In the genomic region with DNA sequence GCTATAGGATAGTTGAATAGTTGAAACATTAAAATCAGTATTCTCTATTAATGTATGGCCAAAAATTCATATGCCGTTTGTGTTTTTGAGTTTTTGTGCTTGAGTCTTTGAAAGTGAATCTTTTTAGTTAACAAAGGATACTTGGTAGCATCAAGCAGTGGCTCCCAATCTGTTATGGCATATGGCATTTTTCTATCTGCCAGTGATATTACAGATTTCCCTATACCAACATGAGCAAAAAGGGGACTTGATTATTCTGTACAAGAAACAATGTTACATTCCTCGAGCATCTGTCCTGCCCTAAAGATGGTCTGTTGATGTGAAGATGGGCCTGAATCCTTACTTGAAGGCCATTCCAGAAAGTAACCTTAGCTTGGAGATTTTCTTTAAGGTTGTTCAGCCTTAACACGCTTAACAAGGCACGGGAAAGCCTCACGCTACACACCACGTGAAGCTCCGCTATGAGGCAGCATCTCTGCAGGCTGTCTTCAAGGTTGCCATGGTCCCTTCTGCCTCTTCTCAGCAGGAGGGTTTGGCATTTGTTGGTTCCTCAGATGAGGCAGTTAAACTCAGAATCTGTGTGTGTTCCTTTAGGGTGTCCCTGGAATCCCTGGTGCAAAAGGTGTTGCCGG, we compare ENCODE assay signal across 18 mouse cellular contexts. TPM values are rescaled to one million over a fixed set of nuclear protein-coding genes. Genes with fewer than 3 reads are reported as not detected.
DNase-seq lines count a peak whose midpoint lies in the region; ATAC-seq and TF ChIP-seq lines count a peak whose summit lies in the region.
"Had no signal": no experiment of that assay in that cellular context is flagged by ENCODE, and none has a peak within 500 bp of the region (broad histone marks: within the 10 kb centered on the region; RNA-seq: fewer than 3 reads in every experiment).

No protein-coding gene starts in this region.

- H3K27ac ChIP-seq in hindbrain, postnatal 0 days, result peak overlapping the region; percentile 48; the same call in 1 of the 2 replicates
- H3K27ac ChIP-seq in hindbrain, embryonic 14.5 days, result no peak overlapping the region

- no peaks in the 10 kb centered on the region for H3K36me3 ChIP-seq in hindbrain, postnatal 0 days (ENCODE audit: insufficient read depth, low read length)
- no peaks in the 10 kb centered on the region for H3K36me3 ChIP-seq in hindbrain, embryonic 14.5 days (replicated peaks; ENCODE audit: control insufficient read depth, insufficient read depth)
- H3K36me3 ChIP-seq: G1E had no signal

- no peak overlapping the region for H3K4me3 ChIP-seq in hindbrain, postnatal 0 days (ENCODE audit: low read length)
- H3K4me3 ChIP-seq in hindbrain, embryonic 14.5 days (replicated peaks; ENCODE audit: low read length), result no peak overlapping the region

- no peaks in the 10 kb centered on the region for H3K4me1 ChIP-seq in hindbrain, postnatal 0 days (ENCODE audit: insufficient read depth, low read length)
- no peaks in the 10 kb centered on the region for H3K4me1 ChIP-seq in hindbrain, embryonic 14.5 days (replicated peaks; ENCODE audit: control insufficient read depth, insufficient read depth, low read length)

- no peaks in the 10 kb centered on the region for H3K9me3 ChIP-seq in hindbrain, postnatal 0 days (ENCODE audit: low read length)
- no peaks in the 10 kb centered on the region for H3K9me3 ChIP-seq in hindbrain, embryonic 14.5 days (ENCODE audit: control insufficient read depth, low read length)
- H3K9me3 ChIP-seq: G1E had no signal

- H3K27me3 ChIP-seq in hindbrain, postnatal 0 days (ENCODE audit: insufficient read depth, low read length), result no peaks in the 10 kb centered on the region
- H3K27me3 ChIP-seq in hindbrain, embryonic 14.5 days (ENCODE audit: control insufficient read depth, insufficient read depth, low read length), result no peaks in the 10 kb centered on the region

- 67% methylated on average over 8 of the region's 8 CpGs for WGBS in hindbrain, postnatal 0 days
- 67% methylated on average over 8 of the region's 8 CpGs for WGBS in hindbrain, embryonic 14.5 days

- H3K9ac ChIP-seq in hindbrain, postnatal 0 days (replicated peaks; ENCODE audit: low read length), result no peak overlapping the region
- no peak overlapping the region for H3K9ac ChIP-seq in hindbrain, embryonic 14.5 days

- ATAC-seq in hindbrain, postnatal 0 days, result no peak
- ATAC-seq in hindbrain, embryonic 14.5 days (ENCODE audit: low FRiP score), result no peak
- no peak for ATAC-seq in CD4-positive, CD25-positive, alpha-beta regulatory T cell, adult 4 months
- ATAC-seq: intestine, postnatal 0 days had no signal

- no peak overlapping the region for H3K4me2 ChIP-seq in hindbrain, postnatal 0 days (ENCODE audit: low read depth, low read length)
- no peak overlapping the region for H3K4me2 ChIP-seq in hindbrain, embryonic 14.5 days (replicated peaks)

- TF ChIP-seq CTCF in hindbrain, postnatal 0 days (IDR thresholded peaks at IDR 0.05; ENCODE audit: low read depth), result no peak

- peak; percentile 66 for DNase-seq in hindbrain, postnatal 0 days (ENCODE audit: low spot score)
- DNase-seq in hindbrain, embryonic 14.5 days (ENCODE audit: low spot score), result no peak
- peak; percentile 93 for DNase-seq in cerebellum, adult 9-11 months
- DNase-seq in layer of hippocampus, adult 9-11 months, result peak; percentile 45
- DNase-seq in right cerebral cortex, postnatal 10 days (ENCODE audit: low spot score in 2 of 2), result peak; percentile 64 to 84
- no peak for DNase-seq in kidney, postnatal 4 days
- DNase-seq in spleen, postnatal 14 days (ENCODE audit: low spot score in 2 of 2), result no peak
- DNase-seq: adrenal gland, postnatal 14 days; heart, adult 18-20 months; heart, postnatal 36 days; kidney, postnatal 25 days; thymus, postnatal 25 days had no signal

RNA-seq across cellular contexts. Expression of gene Col9a1, which starts 45.7 kb away (rescaled TPM):
- 2.4 and 3.7 TPM in 2 replicates for total RNA-seq in hindbrain, postnatal 0 days (2014; rRNA removed)
- polyA plus RNA-seq in hindbrain, postnatal 0 days (2015; fragmentation: Nextera tagmentation; extraction: Ambion mirVana), result 3.0 TPM in 2 replicates
- polyA plus RNA-seq in hindbrain, embryonic 14.5 days (2014; fragmentation: Nextera tagmentation; extraction: Ambion mirVana), result 1.6 and 2.6 TPM in 2 replicates
- polyA plus RNA-seq in CD4-positive, CD25-positive, alpha-beta regulatory T cell, adult 4 months (2017; shearing (Covaris generic)), result not detected
- total RNA-seq: common myeloid progenitor, adult 5-6 weeks; liver, adult 2 months had no signal
- polyA plus RNA-seq: G1E; liver, adult 2 months; spleen, adult 2 months had no signal

Comparison
In these comparisons a context has a peak if more than half of its experiments do, and no peak if none do; other contexts are left out.
1. DNase-seq: peak in hindbrain, postnatal 0 days (single experiment), cerebellum, adult 9-11 months (single experiment), layer of hippocampus, adult 9-11 months (single experiment) and right cerebral cortex, postnatal 10 days (2 of 2); none in hindbrain, embryonic 14.5 days (single experiment), kidney, postnatal 4 days (0 of 2) and spleen, postnatal 14 days (0 of 2).